Mouse (Mus musculus) midbrain, postnatal 0 days (tissue): ENCODE data around the gene Col6a3. TPM values are rescaled to one million over a fixed set of nuclear protein-coding genes. Genes with fewer than 3 reads are reported as not detected.
A peak's percentile ranks its signal among the peaks of the same experiment; 100 is the strongest.

Experiments
- ATAC-seq: fragments of 200-750 bp; cut with Nextera tagmentation; 2 replicates; pipeline ENCODE4 v1.8.0; 2017; ENCODE audit warnings: moderate number of reproducible peaks, mild to moderate bottlenecking, moderate TSS enrichment, moderate library complexity; ENCODE audit not compliant: low FRiP score
- DNase-seq: peaks from one replicate; pipeline ENCODE4 v3.0.0-alpha.2; 2015; ENCODE audit warnings: low spot score
- H3K27ac ChIP-seq: fragments of 300-500 bp; sonication (generic); 2 replicates; pipeline ENCODE4 v1.5.1; 2014; ENCODE audit warnings: low read depth, mild to moderate bottlenecking, low read length, mixed read lengths
- H3K27me3 ChIP-seq: fragments of 300-500 bp; sonication (generic); 2 replicates; pipeline ENCODE4 v1.6.1; 2014; ENCODE audit warnings: low read length, control low read depth, mixed read lengths; ENCODE audit not compliant: insufficient read depth
- H3K36me3 ChIP-seq: fragments of 300-500 bp; sonication (generic); 2 replicates; pipeline ENCODE4 v1.6.1; 2014; ENCODE audit warnings: low read length, control low read depth, mixed read lengths; ENCODE audit not compliant: insufficient read depth
- H3K4me1 ChIP-seq: fragments of 300-500 bp; sonication (generic); 2 replicates; pipeline ENCODE4 v1.6.1; 2014; ENCODE audit warnings: mild to moderate bottlenecking, control low read depth, antibody characterized with exemption, low read length, mixed read lengths; ENCODE audit not compliant: insufficient read depth
- H3K4me2 ChIP-seq: fragments of 300-500 bp; sonication (generic); 2 replicates; pipeline ENCODE4 v1.6.1; 2014; ENCODE audit warnings: low read depth, mild to moderate bottlenecking, low read length, mixed read lengths; ENCODE audit not compliant: poor library complexity, severe bottlenecking
- H3K4me3 ChIP-seq: fragments of 300-500 bp; sonication (generic); 2 replicates; pipeline ENCODE4 v1.5.1; 2014; ENCODE audit warnings: low read depth, mild to moderate bottlenecking, low read length, moderate library complexity
- H3K9ac ChIP-seq: fragments of 300-500 bp; sonication (generic); replicated peaks from 2 replicates; pipeline ENCODE4 v1.6.1; 2014; ENCODE audit warnings: mild to moderate bottlenecking, low read length, moderate library complexity, mixed read lengths; ENCODE audit not compliant: poor library complexity, severe bottlenecking
- H3K9me3 ChIP-seq: fragments of 300-500 bp; sonication (generic); 2 replicates; pipeline ENCODE4 v1.6.1; 2016; ENCODE audit warnings: low read length, control low read depth
- CTCF ChIP-seq: IDR thresholded peaks from 2 replicates; pipeline ENCODE4 v1.5.1; 2016; ENCODE audit warnings: antibody characterized with exemption, mild to moderate bottlenecking
- WGBS: fragments of 180-500 bp; shearing (Covaris S2); extraction: QIAGEN DNeasy Blood & Tissue Kit; methylation state at CpG from one replicate; pipeline ENCODE4 v1.1.7; 2014; 5-methylcytosine and 5-hydroxymethylcytosine counted together
- polyA plus RNA-seq: library from polyadenylated mRNA; unstranded; fragments of >200 nt; fragmentation: Nextera tagmentation; extraction: Ambion mirVana; gene quantifications from 2 replicates; pipeline ENCODE4 v1.2.1, GENCODE M21; 2015
- total RNA-seq: library from RNA; depleted of rRNA; stranded (reverse); fragments of >200 nt; gene quantifications from 2 replicates; pipeline ENCODE4 v1.2.3, GENCODE M21; 2014

Col6a3 gene
- total and polyA plus RNA-seq, 2 experiments from 2014 or later, result 4.8 to 29.5 TPM

DNA sequence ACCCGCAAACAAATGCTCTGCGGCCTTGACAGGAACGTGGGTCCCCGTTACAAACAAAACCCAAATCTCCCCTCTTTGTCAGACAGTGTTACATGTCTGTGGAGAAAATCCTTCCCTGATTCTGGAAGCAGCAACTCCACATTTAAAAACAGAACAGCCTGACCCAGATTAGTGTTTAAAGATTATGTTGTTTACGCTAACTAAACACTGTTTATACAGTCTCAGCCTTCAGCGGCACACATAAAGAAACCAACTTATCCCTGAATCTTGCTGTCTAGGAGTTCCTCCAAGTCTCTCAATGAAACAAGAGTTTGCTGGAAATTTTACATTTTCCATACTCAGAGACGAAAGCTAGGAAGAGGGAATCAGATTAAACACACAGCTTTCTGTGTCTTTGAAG, 73.7 kb downstream of the Col6a3 start:
- H3K36me3 ChIP-seq, result no peaks in the 10 kb centered on the region
- H3K4me1 ChIP-seq, result no peaks in the 10 kb centered on the region
- no peak overlapping the region for H3K4me2 ChIP-seq
- DNase-seq (no peak), ATAC-seq (no peak)
- H3K27ac ChIP-seq, result no peak overlapping the region
- no peak for TF ChIP-seq CTCF
- no peaks in the 10 kb centered on the region for H3K27me3 ChIP-seq
- no peaks in the 10 kb centered on the region for H3K9me3 ChIP-seq
- H3K9ac ChIP-seq, result no peak overlapping the region
- no peak overlapping the region for H3K4me3 ChIP-seq
- WGBS, result 71% methylated on average over 7 of the region's 7 CpGs

DNA sequence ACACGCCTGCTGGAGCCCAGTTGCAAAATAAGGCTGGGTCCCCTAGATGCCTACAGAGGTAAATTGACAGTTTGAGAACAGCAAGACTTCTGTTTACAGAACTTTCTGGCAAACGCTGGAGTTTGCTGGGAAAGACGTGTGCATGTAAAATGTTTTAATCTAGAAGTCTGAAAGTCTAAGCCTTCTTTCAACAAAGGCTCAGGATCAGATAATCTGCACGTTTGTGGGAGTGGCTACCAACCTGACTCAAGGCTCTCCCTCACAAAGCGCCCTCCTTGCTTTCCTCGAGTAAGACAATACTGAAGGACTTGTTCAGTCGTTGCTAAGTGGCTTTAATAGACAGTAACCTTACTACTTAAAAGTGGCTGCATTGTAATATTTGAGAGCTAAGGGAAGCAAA, 74.5 kb downstream of the Col6a3 start:
- ATAC-seq (no peak), DNase-seq (no peak)
- Histone ChIP-seq H3K9me3 (no peaks in the 10 kb centered on the region), H3K4me1 (no peaks in the 10 kb centered on the region), H3K36me3 (no peaks in the 10 kb centered on the region), H3K9ac (no peak overlapping the region), H3K4me3 (no peak overlapping the region), H3K27me3 (no peaks in the 10 kb centered on the region), H3K4me2 (no peak overlapping the region), H3K27ac (no peak overlapping the region)
- 49% methylated on average over 7 of the region's 7 CpGs for WGBS
- TF ChIP-seq CTCF, result no peak

DNA sequence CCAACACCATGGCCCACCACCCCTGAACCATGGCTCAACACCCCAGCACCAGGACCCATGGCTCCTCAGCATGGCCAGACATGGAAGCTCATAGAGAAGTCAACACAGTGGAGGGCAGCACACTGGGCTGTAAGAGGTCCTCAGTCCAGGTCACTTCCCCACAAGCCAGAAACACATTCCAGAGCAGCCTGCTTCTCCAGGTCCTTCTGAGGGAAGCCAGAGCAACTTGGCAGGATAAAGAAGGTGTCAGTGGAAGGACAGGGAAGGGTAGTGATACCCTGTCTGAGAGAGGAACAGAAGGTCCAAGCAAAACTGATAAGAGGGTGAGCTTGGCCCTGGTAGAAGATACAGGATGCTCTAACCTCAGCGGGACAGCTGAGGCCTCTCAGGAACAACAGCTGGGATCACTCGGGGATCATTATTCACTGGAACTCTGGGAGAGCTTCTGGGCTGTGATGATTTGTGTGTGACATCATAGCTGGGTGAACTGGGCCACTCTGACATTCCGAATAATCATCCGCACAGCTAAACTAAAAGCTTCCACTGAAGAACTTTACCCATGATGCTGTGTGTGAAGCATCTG, 85.6 kb downstream of the Col6a3 start:
- H3K9me3 ChIP-seq, result no peaks in the 10 kb centered on the region
- 88% methylated on average over 4 of the region's 4 CpGs for WGBS
- no peak overlapping the region for H3K27ac ChIP-seq
- DNase-seq (no peak), ATAC-seq (no peak)
- H3K36me3 ChIP-seq, result no peaks in the 10 kb centered on the region
- TF ChIP-seq CTCF, result no peak
- H3K4me3 ChIP-seq, result no peak overlapping the region
- no peak overlapping the region for H3K4me2 ChIP-seq
- H3K9ac ChIP-seq, result no peak overlapping the region
- peaks cover 5% of the 10 kb centered on the region for H3K4me1 ChIP-seq
- no peaks in the 10 kb centered on the region for H3K27me3 ChIP-seq

DNA sequence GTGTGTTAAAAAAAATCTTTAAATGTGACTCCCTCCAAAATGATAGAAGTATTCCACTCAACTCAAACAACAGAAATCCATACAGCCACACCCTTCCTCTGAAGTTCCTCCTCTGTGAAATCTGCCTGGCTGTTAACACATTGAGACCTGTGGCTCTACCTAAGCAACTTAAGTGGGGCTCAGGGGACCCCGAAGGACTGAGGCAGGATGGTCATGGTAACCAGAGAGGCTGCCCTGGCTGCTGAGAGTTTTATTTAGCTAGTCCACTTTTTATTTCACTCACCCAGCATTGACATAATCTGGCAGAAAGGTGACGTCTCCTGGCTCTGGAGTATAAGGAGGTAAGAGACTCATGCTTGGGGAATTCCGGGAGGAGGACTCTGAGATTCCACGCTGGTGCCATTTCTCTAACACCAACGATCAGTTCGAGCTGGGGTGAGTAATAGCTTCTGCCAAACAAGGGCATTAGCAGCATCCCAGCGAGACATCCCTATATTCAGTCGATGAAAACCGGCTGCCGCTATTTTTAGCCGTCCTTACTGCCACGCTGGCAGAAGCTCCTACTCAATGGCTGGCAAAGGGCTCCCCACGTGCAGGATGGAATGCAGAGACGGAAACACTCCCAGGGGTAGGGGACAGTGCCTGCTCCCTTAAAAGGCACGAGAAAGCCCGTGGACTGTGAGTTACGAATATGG, 89.8 kb downstream of the Col6a3 start:
- peak overlapping the region; percentile 51 for H3K27ac ChIP-seq
- H3K4me2 ChIP-seq, result peak overlapping the region; percentile 10; the same call in 1 of the 2 replicates
- H3K27me3 ChIP-seq, result no peaks in the 10 kb centered on the region
- H3K36me3 ChIP-seq, result no peaks in the 10 kb centered on the region
- no peaks in the 10 kb centered on the region for H3K9me3 ChIP-seq
- H3K4me3 ChIP-seq, result no peak overlapping the region
- WGBS, result 27% methylated on average over 17 of the region's 17 CpGs
- H3K4me1 ChIP-seq, result peaks cover 5% of the 10 kb centered on the region
- TF ChIP-seq CTCF, result no peak
- no peak for ATAC-seq
- no peak overlapping the region; the same call in 1 of the 2 replicates for H3K9ac ChIP-seq
- peak; percentile 78 for DNase-seq

DNA sequence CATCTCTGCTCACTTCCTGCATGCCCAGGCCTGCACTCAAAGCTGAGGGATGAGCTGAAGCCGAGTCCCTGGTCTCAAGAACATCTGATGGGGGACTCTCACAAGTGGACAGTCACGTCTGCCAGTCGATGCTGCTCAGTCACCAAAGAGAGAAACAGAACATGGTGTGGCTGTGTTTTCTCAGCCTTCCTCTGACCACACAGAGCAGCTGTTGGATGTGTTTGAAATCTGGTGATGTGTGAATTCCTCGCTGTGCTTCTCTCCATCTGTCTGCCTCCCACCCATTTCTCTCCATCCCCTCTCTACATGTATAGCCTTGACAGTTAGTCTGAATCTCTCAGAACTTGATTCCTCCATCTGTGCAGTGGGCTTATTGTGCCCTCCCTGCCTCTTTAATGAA, 92.5 kb downstream of the Col6a3 start:
- H3K9ac ChIP-seq, result no peak overlapping the region
- WGBS, result 88% methylated on average over 4 of the region's 4 CpGs
- no peak overlapping the region for H3K4me3 ChIP-seq
- DNase-seq (no peak), ATAC-seq (no peak)
- H3K4me2 ChIP-seq, result no peak overlapping the region
- no peaks in the 10 kb centered on the region for H3K36me3 ChIP-seq
- no peaks in the 10 kb centered on the region for H3K9me3 ChIP-seq
- no peaks in the 10 kb centered on the region for H3K27me3 ChIP-seq
- no peak overlapping the region for H3K27ac ChIP-seq
- H3K4me1 ChIP-seq, result peaks cover 5% of the 10 kb centered on the region
- no peak for TF ChIP-seq CTCF

DNA sequence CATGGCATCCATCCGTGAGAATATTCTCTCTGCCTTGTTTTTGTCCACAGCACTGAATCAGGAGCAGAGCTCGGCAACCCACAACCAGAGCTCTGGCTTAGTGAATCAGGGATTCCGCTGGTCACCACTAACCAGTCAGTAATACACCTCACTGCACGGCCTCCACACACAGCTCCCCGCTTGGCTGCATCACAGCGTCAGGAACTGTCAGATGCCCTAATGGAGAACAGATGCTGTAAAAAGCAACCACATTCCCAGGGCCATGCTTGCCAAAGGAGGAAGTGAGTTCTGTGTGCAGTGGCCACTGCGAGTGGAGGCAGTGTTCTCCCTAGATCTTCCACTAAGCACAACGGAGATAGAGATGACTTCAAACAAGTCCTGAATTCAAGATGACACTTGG, 93.6 kb downstream of the Col6a3 start:
- peaks cover 6% of the 10 kb centered on the region for H3K4me1 ChIP-seq
- H3K4me3 ChIP-seq, result no peak overlapping the region
- H3K27ac ChIP-seq, result no peak overlapping the region
- H3K4me2 ChIP-seq, result no peak overlapping the region
- 78% methylated on average over 8 of the region's 8 CpGs for WGBS
- TF ChIP-seq CTCF, result no peak
- no peaks in the 10 kb centered on the region for H3K36me3 ChIP-seq
- no peak overlapping the region for H3K9ac ChIP-seq
- ATAC-seq (no peak), DNase-seq (peak; percentile 60)
- H3K9me3 ChIP-seq, result no peaks in the 10 kb centered on the region
- H3K27me3 ChIP-seq, result no peaks in the 10 kb centered on the region
